Mouse (Mus musculus): ENCODE results near the gene Lct. TPM values are rescaled to one million over a fixed set of nuclear protein-coding genes. Genes with fewer than 3 reads are reported as not detected.

Gene Lct
- polyA plus RNA-seq (2012; fragmentation: generic; extraction: Trizol): 0.06 TPM
- long read RNA-seq, experiment 1: 0 reads
- long read RNA-seq, experiment 2: 0 reads

GRCm38 (mm10) chr1:128328218-128328617 lies at the start of gene Lct:
Lct (minus strand) TSS chr1:128328318.
- Histone ChIP-seq H3K4me3 (ENCODE audit: insufficient read depth, poor library complexity, severe bottlenecking) (no peak within 1 kb of the TSS), H3K79me2 (ENCODE audit: control insufficient read depth, insufficient read depth) (no peaks in the 10 kb centered on the region), H3K36me3 (ENCODE audit: control insufficient read depth, insufficient read depth) (peaks cover 72% of the 10 kb centered on the region), H3K79me3 (ENCODE audit: low read depth) (no peaks in the 10 kb centered on the region), H3ac (ENCODE audit: control insufficient read depth, insufficient read length, low read depth) (no peak within 1 kb of the TSS), H3K27me3 (ENCODE audit: control insufficient read depth, insufficient read depth, insufficient read length) (no peaks in the 10 kb centered on the region)
- TF ChIP-seq MYOD1 (IDR thresholded peaks at IDR 0.05; ENCODE audit: control insufficient read depth, insufficient read length, low read depth): no peak
- no peak for TF ChIP-seq CEBPB (IDR thresholded peaks at IDR 0.05; ENCODE audit: low read depth)
- no peak for TF ChIP-seq CTCF (IDR thresholded peaks at IDR 0.05; ENCODE audit: control insufficient read depth, insufficient read depth, insufficient read length)
- no peak for TF ChIP-seq FOSL1 (IDR thresholded peaks at IDR 0.05; ENCODE audit: insufficient read depth, low read length, poor library complexity, severe bottlenecking)

- Histone ChIP-seq H3K4me3 (ENCODE audit: insufficient read depth, poor library complexity, severe bottlenecking) (no peak overlapping the region), H3K27me3 (ENCODE audit: control insufficient read depth, insufficient read depth, insufficient read length) (no peaks in the 10 kb centered on the region), H3K36me3 (ENCODE audit: control insufficient read depth, insufficient read depth) (peaks cover 85% of the 10 kb centered on the region), H3K79me3 (ENCODE audit: low read depth) (no peaks in the 10 kb centered on the region), H3K79me2 (ENCODE audit: control insufficient read depth, insufficient read depth) (no peaks in the 10 kb centered on the region), H3ac (ENCODE audit: control insufficient read depth, insufficient read length, low read depth) (no peak overlapping the region)
- TF ChIP-seq FOSL1 (IDR thresholded peaks at IDR 0.05; ENCODE audit: insufficient read depth, low read length, poor library complexity, severe bottlenecking) (no peak), MYOG (IDR thresholded peaks at IDR 0.05; ENCODE audit: control insufficient read depth, extremely low read depth, insufficient read length) (no peak), MAX (IDR thresholded peaks at IDR 0.05) (no peak), USF1 (IDR thresholded peaks at IDR 0.05; ENCODE audit: low read depth) (no peak), MYOD1 (IDR thresholded peaks at IDR 0.05; ENCODE audit: control insufficient read depth, insufficient read length, low read depth) (no peak)
Observed at GRCm38 (mm10) chr1:128376841-128377240, 48.7 kb upstream of the Lct start.

GRCm38 (mm10) chr1:128372143-128372860 lies 44.2 kb upstream of the Lct start:
- TF ChIP-seq FOSL1 (IDR thresholded peaks at IDR 0.05; ENCODE audit: insufficient read depth, low read length, poor library complexity, severe bottlenecking) (no peak), MYOD1 (IDR thresholded peaks at IDR 0.05; ENCODE audit: control insufficient read depth, insufficient read length, low read depth) (no peak)
- H3K27me3 ChIP-seq (ENCODE audit: control insufficient read depth, insufficient read depth, insufficient read length): no peaks in the 10 kb centered on the region
- peaks cover 78% of the 10 kb centered on the region for H3K36me3 ChIP-seq (ENCODE audit: control insufficient read depth, insufficient read depth)
- no peak overlapping the region for H3ac ChIP-seq (ENCODE audit: control insufficient read depth, insufficient read length, low read depth)
- no peaks in the 10 kb centered on the region for H3K79me3 ChIP-seq (ENCODE audit: low read depth)
- no peak overlapping the region for H3K4me3 ChIP-seq (ENCODE audit: insufficient read depth, poor library complexity, severe bottlenecking)
- H3K79me2 ChIP-seq (ENCODE audit: control insufficient read depth, insufficient read depth): no peaks in the 10 kb centered on the region

GRCm38 (mm10) chr1:128368732-128369441 lies 40.8 kb upstream of the Lct start:
- Histone ChIP-seq H3K27me3 (ENCODE audit: control insufficient read depth, insufficient read depth, insufficient read length) (no peaks in the 10 kb centered on the region), H3K79me3 (ENCODE audit: low read depth) (no peaks in the 10 kb centered on the region), H3K36me3 (ENCODE audit: control insufficient read depth, insufficient read depth) (peaks cover 84% of the 10 kb centered on the region), H3ac (ENCODE audit: control insufficient read depth, insufficient read length, low read depth) (no peak overlapping the region), H3K79me2 (ENCODE audit: control insufficient read depth, insufficient read depth) (no peaks in the 10 kb centered on the region), H3K4me3 (ENCODE audit: insufficient read depth, poor library complexity, severe bottlenecking) (no peak overlapping the region)
- TF ChIP-seq CTCF (IDR thresholded peaks at IDR 0.05; ENCODE audit: control insufficient read depth, insufficient read depth, insufficient read length) (no peak), CEBPB (IDR thresholded peaks at IDR 0.05; ENCODE audit: low read depth) (no peak), MYOD1 (IDR thresholded peaks at IDR 0.05; ENCODE audit: control insufficient read depth, insufficient read length, low read depth) (no peak), USF1 (IDR thresholded peaks at IDR 0.05; ENCODE audit: low read depth) (no peak), FOSL1 (IDR thresholded peaks at IDR 0.05; ENCODE audit: insufficient read depth, low read length, poor library complexity, severe bottlenecking) (no peak), MAX (IDR thresholded peaks at IDR 0.05) (no peak), MYOG (IDR thresholded peaks at IDR 0.05; ENCODE audit: control insufficient read depth, extremely low read depth, insufficient read length) (no peak)

DNA sequence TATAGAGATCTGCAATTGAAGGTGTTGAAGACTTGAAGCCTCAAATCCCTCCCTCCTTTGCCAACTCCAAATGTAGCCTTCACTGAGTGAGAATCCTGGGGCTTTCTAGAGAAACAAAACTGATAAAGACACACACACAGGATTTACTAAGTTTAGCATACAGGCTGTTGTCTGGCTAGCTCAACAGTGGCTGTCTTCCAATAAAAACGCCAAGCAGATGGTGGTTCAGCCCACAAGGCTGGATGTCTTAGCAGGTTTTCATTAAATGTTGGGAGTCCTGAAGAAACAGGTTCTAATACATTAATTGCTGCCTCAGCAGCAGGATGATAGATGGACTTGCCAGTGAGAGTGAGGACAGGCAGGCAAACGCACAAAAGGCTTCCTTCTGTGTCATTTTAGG lies 32.5 kb upstream of the Lct start:
- Histone ChIP-seq H3K79me2 (ENCODE audit: control insufficient read depth, insufficient read depth) (peaks cover 37% of the 10 kb centered on the region), H3K79me3 (ENCODE audit: low read depth) (peaks cover 32% of the 10 kb centered on the region), H3K27me3 (ENCODE audit: control insufficient read depth, insufficient read depth, insufficient read length) (no peaks in the 10 kb centered on the region), H3K36me3 (ENCODE audit: control insufficient read depth, insufficient read depth) (peaks cover 56% of the 10 kb centered on the region), H3ac (ENCODE audit: control insufficient read depth, insufficient read length, low read depth) (no peak overlapping the region), H3K4me3 (ENCODE audit: insufficient read depth, poor library complexity, severe bottlenecking) (no peak overlapping the region)
- no peak for TF ChIP-seq CEBPB (IDR thresholded peaks at IDR 0.05; ENCODE audit: low read depth)
- no peak for TF ChIP-seq MYOG (IDR thresholded peaks at IDR 0.05; ENCODE audit: control insufficient read depth, extremely low read depth, insufficient read length)
- TF ChIP-seq MAX (IDR thresholded peaks at IDR 0.05): no peak
- TF ChIP-seq MYOD1 (IDR thresholded peaks at IDR 0.05; ENCODE audit: control insufficient read depth, insufficient read length, low read depth): no peak
- no peak for TF ChIP-seq USF1 (IDR thresholded peaks at IDR 0.05; ENCODE audit: low read depth)
- TF ChIP-seq FOSL1 (IDR thresholded peaks at IDR 0.05; ENCODE audit: insufficient read depth, low read length, poor library complexity, severe bottlenecking): no peak
- no peak for TF ChIP-seq CTCF (IDR thresholded peaks at IDR 0.05; ENCODE audit: control insufficient read depth, insufficient read depth, insufficient read length)

All from C2C12 (cell line).